Mouse (Mus musculus) liver, adult 2 months (tissue): ENCODE data around the gene Bach2. TPM values are rescaled to one million over a fixed set of nuclear protein-coding genes. Genes with fewer than 3 reads are reported as not detected.

Source experiments
- DNase-seq: peaks from one replicate; pipeline ENCODE4 v3.0.0-alpha.2; 2011; ENCODE audit warnings: low read depth, low spot score; ENCODE audit errors: extremely low read depth
- H3K27ac ChIP-seq: fragments of 200-500 bp; replicated peaks from 2 replicates; pipeline ENCODE4 v1.5.1; 2012; ENCODE audit warnings: low read depth, mild to moderate bottlenecking, control low read depth, inconsistent platforms, low read length; ENCODE audit not compliant: insufficient read depth
- H3K27me3 ChIP-seq: fragments of 200-500 bp; 2 replicates; pipeline ENCODE4 v1.6.1; 2012; ENCODE audit warnings: mild to moderate bottlenecking, moderate library complexity, low read length, inconsistent platforms; ENCODE audit not compliant: control insufficient read depth, insufficient read depth
- H3K36me3 ChIP-seq: fragments of 200-500 bp; 2 replicates; pipeline ENCODE4 v1.6.1; 2012; ENCODE audit warnings: low read length, inconsistent platforms; ENCODE audit not compliant: control insufficient read depth, insufficient read depth
- H3K4me1 ChIP-seq: fragments of 200-500 bp; 2 replicates; pipeline ENCODE4 v1.6.1; 2011; ENCODE audit warnings: low read length; ENCODE audit not compliant: control insufficient read depth, insufficient read depth
- H3K4me3 ChIP-seq: fragments of 200-500 bp; 2 replicates; pipeline ENCODE4 v1.5.1; 2011; ENCODE audit warnings: low read depth, mild to moderate bottlenecking, control low read depth, low read length, moderate library complexity; ENCODE audit not compliant: insufficient read depth
- H3K79me2 ChIP-seq: fragments of 200-500 bp; 2 replicates; pipeline ENCODE4 v1.6.1; 2012; ENCODE audit warnings: inconsistent platforms, mild to moderate bottlenecking, low read length, moderate library complexity; ENCODE audit not compliant: control insufficient read depth, insufficient read depth
- H3K9ac ChIP-seq: fragments of 200-500 bp; 2 replicates; pipeline ENCODE4 v1.6.1; 2012; ENCODE audit warnings: low read depth, mild to moderate bottlenecking, control low read depth, inconsistent platforms, low read length
- CTCF ChIP-seq: fragments of 200-500 bp; IDR thresholded peaks from 2 replicates; pipeline ENCODE4 v1.5.1; 2011; ENCODE audit warnings: low read depth, low read length, control low read depth
- POLR2A ChIP-seq: fragments of 200-500 bp; IDR thresholded peaks from 2 replicates; pipeline ENCODE4 v1.6.1; 2011; ENCODE audit warnings: low read length, control low read depth; ENCODE audit not compliant: insufficient read depth; ENCODE audit errors: extremely low read depth
- WGBS: fragments of 180-500 bp; shearing (Covaris S2); methylation state at CpG from one replicate; pipeline ENCODE4 v1.1.7; 2018; 5-methylcytosine and 5-hydroxymethylcytosine counted together
- polyA plus RNA-seq: library from polyadenylated mRNA; depleted of rRNA; stranded (reverse); fragments of >200 nt; gene quantifications from 2 replicates; pipeline ENCODE4 v1.2.3, GENCODE M21; 2012
- total RNA-seq: library from RNA; depleted of rRNA; stranded (reverse); fragments of >200 nt; gene quantifications from 2 replicates; pipeline ENCODE4 v1.2.3, GENCODE M21; 2014

Bach2 gene
- total and polyA plus RNA-seq, 2 experiments, result 2.1 to 6.0 TPM

- WGBS, result 97% methylated on average over 17 of the region's 17 CpGs
- Histone ChIP-seq H3K27me3 (no peaks in the 10 kb centered on the region), H3K36me3 (no peaks in the 10 kb centered on the region), H3K4me1 (peaks cover 1% of the 10 kb centered on the region; the same call in 1 of the 2 replicates), H3K79me2 (peaks cover 2% of the 10 kb centered on the region; the same call in 1 of the 2 replicates), H3K27ac (no peak overlapping the region), H3K9ac (no peak overlapping the region), H3K4me3 (no peak overlapping the region)
- no peak for DNase-seq
- TF ChIP-seq POLR2A, result no peak
- no peak for TF ChIP-seq CTCF
Observed at GRCm38 (mm10) chr4:32529443-32529995, 290.9 kb downstream of the Bach2 start.

GRCm38 (mm10) chr4:32530421-32530920 is 291.9 kb downstream of the Bach2 start:
- Histone ChIP-seq H3K4me1 (peaks cover 1% of the 10 kb centered on the region; the same call in 1 of the 2 replicates), H3K4me3 (no peak overlapping the region), H3K79me2 (peaks cover 2% of the 10 kb centered on the region; the same call in 1 of the 2 replicates), H3K9ac (no peak overlapping the region), H3K27ac (no peak overlapping the region), H3K27me3 (no peaks in the 10 kb centered on the region), H3K36me3 (no peaks in the 10 kb centered on the region)
- no peak for DNase-seq
- TF ChIP-seq CTCF (no peak), POLR2A (no peak)
- WGBS, result 73% methylated on average over 9 of the region's 9 CpGs

- no peak for TF ChIP-seq CTCF
- Histone ChIP-seq H3K9ac (no peak overlapping the region), H3K27me3 (no peaks in the 10 kb centered on the region), H3K27ac (no peak overlapping the region), H3K4me1 (peaks cover 1% of the 10 kb centered on the region; the same call in 1 of the 2 replicates), H3K36me3 (no peaks in the 10 kb centered on the region), H3K79me2 (peaks cover 2% of the 10 kb centered on the region; the same call in 1 of the 2 replicates), H3K4me3 (no peak overlapping the region)
- WGBS, result 44% methylated on average over 28 of the region's 28 CpGs
- peak; percentile 14 for DNase-seq
Observed at GRCm38 (mm10) chr4:32530921-32531846, 292.6 kb downstream of the Bach2 start.

GRCm38 (mm10) chr4:32532079-32532478 is 293.5 kb downstream of the Bach2 start:
- no peaks in the 10 kb centered on the region for H3K36me3 ChIP-seq
- no peak for TF ChIP-seq POLR2A
- no peak for TF ChIP-seq CTCF
- DNase-seq, result no peak
- peaks cover 2% of the 10 kb centered on the region; the same call in 1 of the 2 replicates for H3K79me2 ChIP-seq
- no peak overlapping the region for H3K4me3 ChIP-seq
- peaks cover 1% of the 10 kb centered on the region; the same call in 1 of the 2 replicates for H3K4me1 ChIP-seq
- no peaks in the 10 kb centered on the region for H3K27me3 ChIP-seq
- WGBS, result 79% methylated on average over 8 of the region's 8 CpGs
- no peak overlapping the region for H3K27ac ChIP-seq
- H3K9ac ChIP-seq, result no peak overlapping the region

GRCm38 (mm10) chr4:32533735-32534134 is 295.1 kb downstream of the Bach2 start:
- H3K4me1 ChIP-seq, result peaks cover 10% of the 10 kb centered on the region
- H3K9ac ChIP-seq, result no peak overlapping the region
- no peak overlapping the region for H3K4me3 ChIP-seq
- no peak for TF ChIP-seq CTCF
- TF ChIP-seq POLR2A, result no peak
- no peaks in the 10 kb centered on the region; the same call in 1 of the 2 replicates for H3K79me2 ChIP-seq
- DNase-seq, result no peak
- H3K27ac ChIP-seq, result no peak overlapping the region
- H3K27me3 ChIP-seq, result no peaks in the 10 kb centered on the region
- 88% methylated on average over 7 of the region's 7 CpGs for WGBS
- H3K36me3 ChIP-seq, result no peaks in the 10 kb centered on the region
